Mouse (Mus musculus) forebrain, embryonic 13.5 days (tissue): Measurements from ENCODE around the gene Syndig1. TPM values are rescaled to one million over a fixed set of nuclear protein-coding genes. Genes with fewer than 3 reads are reported as not detected.

ENCODE experiments used
- ATAC-seq: fragments of 200-750 bp; cut with Nextera tagmentation; 2 replicates; pipeline ENCODE4 v1.8.0; 2017
- H3K27ac ChIP-seq: fragments of 300-500 bp; sonication (generic); 2 replicates; pipeline ENCODE4 v1.5.1; 2015; ENCODE audit warnings: inconsistent platforms, mild to moderate bottlenecking, moderate library complexity
- H3K27me3 ChIP-seq: fragments of 300-500 bp; sonication (generic); 2 replicates; pipeline ENCODE4 v1.6.1; 2015; ENCODE audit warnings: mild to moderate bottlenecking, inconsistent platforms
- H3K36me3 ChIP-seq: fragments of 300-500 bp; sonication (generic); 2 replicates; pipeline ENCODE4 v1.6.1; 2015; ENCODE audit warnings: mild to moderate bottlenecking, inconsistent platforms; ENCODE audit not compliant: poor library complexity, severe bottlenecking
- H3K4me1 ChIP-seq: fragments of 300-500 bp; sonication (generic); 2 replicates; pipeline ENCODE4 v1.6.1; 2015; ENCODE audit warnings: inconsistent platforms
- H3K4me2 ChIP-seq: fragments of 300-500 bp; sonication (generic); 2 replicates; pipeline ENCODE4 v1.6.1; 2015; ENCODE audit warnings: inconsistent platforms, mild to moderate bottlenecking, moderate library complexity
- H3K4me3 ChIP-seq: fragments of 300-500 bp; sonication (generic); 2 replicates; pipeline ENCODE4 v1.5.1; 2015; ENCODE audit warnings: mild to moderate bottlenecking, inconsistent platforms
- H3K9ac ChIP-seq: fragments of 300-500 bp; sonication (generic); 2 replicates; pipeline ENCODE4 v1.6.1; 2015; ENCODE audit warnings: mild to moderate bottlenecking, inconsistent platforms
- H3K9me3 ChIP-seq: fragments of 300-500 bp; sonication (generic); replicated peaks from 2 replicates; pipeline ENCODE4 v1.6.1; 2016; ENCODE audit warnings: inconsistent platforms
- WGBS: fragments of 180-500 bp; shearing (Covaris S2); methylation state at CpG from one replicate; pipeline ENCODE4 v1.1.7; 2015; 5-methylcytosine and 5-hydroxymethylcytosine counted together
- polyA plus RNA-seq: library from polyadenylated mRNA; unstranded; fragments of >200 nt; fragmentation: Nextera tagmentation; extraction: Ambion mirVana; gene quantifications from 2 replicates; pipeline ENCODE4 v1.2.1, GENCODE M21; 2015

The Syndig1 gene
- polyA plus RNA-seq: 8.2 and 9.8 TPM in 2 replicates

DNA sequence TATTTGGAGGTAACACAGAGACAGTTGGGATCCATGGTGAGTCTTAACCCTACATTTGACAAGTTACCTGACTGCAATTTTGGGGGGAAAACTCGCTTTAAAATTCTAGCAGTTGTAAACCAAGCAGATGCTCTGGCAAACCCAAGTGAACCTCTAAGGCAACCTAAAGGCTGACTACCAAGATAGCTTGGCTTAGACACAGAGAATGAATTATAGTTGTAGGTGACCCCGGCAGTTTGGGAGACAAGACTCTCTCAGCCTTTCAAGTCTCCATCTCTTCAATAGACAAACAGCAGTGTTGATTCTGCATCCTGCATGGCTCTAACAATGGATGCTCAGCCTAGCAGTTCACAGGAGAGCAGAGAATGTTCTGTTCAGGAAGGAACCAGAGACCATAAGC, at the start of gene Syndig1:
Syndig1 (plus strand) TSS at position 301 of the 400 bp plus-strand sequence.
- Histone ChIP-seq H3K4me1 (peaks cover 22% of the 10 kb centered on the region), H3K4me3 (peak within 1 kb of the TSS; percentile 65), H3K9me3 (no peaks in the 10 kb centered on the region), H3K27me3 (peaks cover 43% of the 10 kb centered on the region), H3K9ac (peak within 1 kb of the TSS; percentile 74; the same call in 1 of the 2 replicates), H3K27ac (no peak within 1 kb of the TSS), H3K4me2 (peak within 1 kb of the TSS; percentile 97), H3K36me3 (no peaks in the 10 kb centered on the region)
- ATAC-seq: no peak
- 87% methylated on average over 2 of the region's 2 CpGs for WGBS

DNA sequence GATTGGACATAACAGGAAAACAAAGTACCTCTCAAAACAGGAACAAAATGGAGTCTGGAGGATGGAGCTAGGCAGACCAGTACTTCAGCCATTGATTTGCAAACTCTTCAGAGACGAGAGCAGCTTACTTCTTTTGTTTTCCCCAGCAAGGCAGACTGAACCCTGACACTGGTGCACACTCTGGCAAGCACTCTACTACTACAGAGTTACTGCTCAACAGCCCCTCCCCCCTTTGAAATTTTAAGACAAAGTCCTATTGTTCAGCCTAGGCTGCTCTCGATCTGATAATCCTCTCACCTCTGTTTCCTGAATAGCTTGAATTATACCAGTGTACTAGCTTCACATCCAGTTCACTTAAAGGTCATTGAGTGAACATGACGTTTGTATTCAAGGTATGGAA, 30.4 kb upstream of the Syndig1 start:
- Histone ChIP-seq H3K9me3 (no peaks in the 10 kb centered on the region), H3K36me3 (no peaks in the 10 kb centered on the region), H3K27ac (no peak overlapping the region), H3K4me1 (peaks cover 4% of the 10 kb centered on the region; the same call in 1 of the 2 replicates), H3K4me2 (no peak overlapping the region), H3K4me3 (no peak overlapping the region), H3K9ac (no peak overlapping the region), H3K27me3 (no peaks in the 10 kb centered on the region)
- ATAC-seq: peak; percentile 75
- 2% methylated on average over 3 of the region's 3 CpGs for WGBS

DNA sequence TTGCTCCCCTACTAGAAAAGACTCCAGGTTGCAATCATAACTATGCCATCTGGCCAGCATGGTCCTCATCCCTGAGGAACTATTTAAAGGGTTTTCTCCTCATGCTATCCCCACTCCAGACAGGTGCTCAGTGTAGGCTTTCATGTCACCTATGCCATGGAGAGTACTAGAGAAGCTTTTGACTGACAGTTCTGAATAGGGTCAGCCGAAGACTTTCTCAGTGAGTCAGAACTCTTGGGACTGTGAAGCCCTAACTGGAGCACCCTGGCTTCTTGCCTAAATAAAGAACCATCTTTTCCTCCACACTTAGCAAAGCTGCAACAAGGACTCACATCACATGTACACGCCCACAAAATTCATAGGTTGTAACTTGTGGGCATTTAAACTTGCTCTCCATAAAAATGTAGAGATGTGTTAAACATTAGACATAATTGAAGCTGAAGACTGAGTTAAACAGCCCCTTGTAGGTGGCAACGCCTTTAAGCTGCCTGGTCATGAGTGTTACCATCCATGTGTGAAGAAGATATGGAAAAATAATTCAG, 24.3 kb upstream of the Syndig1 start:
- Histone ChIP-seq H3K27me3 (no peaks in the 10 kb centered on the region), H3K4me3 (no peak overlapping the region), H3K36me3 (no peaks in the 10 kb centered on the region), H3K4me1 (no peaks in the 10 kb centered on the region), H3K4me2 (no peak overlapping the region), H3K27ac (no peak overlapping the region), H3K9ac (no peak overlapping the region), H3K9me3 (no peaks in the 10 kb centered on the region)
- ATAC-seq: no peak
- WGBS: 92% methylated on average over 3 of the region's 3 CpGs

DNA sequence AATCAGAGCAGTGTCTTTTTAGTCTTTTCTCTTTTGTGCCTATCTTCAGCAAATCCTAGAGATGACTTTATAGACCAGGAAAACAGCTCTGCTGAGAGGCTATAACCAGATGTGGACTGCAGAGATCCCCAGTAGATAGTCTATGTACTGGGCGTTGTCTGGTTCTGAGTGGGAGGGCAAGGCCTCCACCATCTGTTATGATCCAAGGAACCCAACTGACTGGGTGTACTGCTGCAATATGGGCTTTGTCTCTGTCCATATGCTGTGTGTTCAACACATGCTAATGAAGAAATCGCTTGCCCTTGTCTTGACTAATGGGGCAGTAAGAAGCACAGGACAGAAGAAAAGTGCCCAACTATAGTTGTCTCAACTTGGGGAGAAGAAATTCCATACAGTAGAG, 23.8 kb upstream of the Syndig1 start:
- WGBS: 88% methylated on average over 2 of the region's 2 CpGs
- no peaks in the 10 kb centered on the region for H3K9me3 ChIP-seq
- no peak overlapping the region for H3K4me3 ChIP-seq
- H3K36me3 ChIP-seq: no peaks in the 10 kb centered on the region
- ATAC-seq: no peak
- no peak overlapping the region for H3K9ac ChIP-seq
- no peak overlapping the region for H3K4me2 ChIP-seq
- no peaks in the 10 kb centered on the region for H3K27me3 ChIP-seq
- no peaks in the 10 kb centered on the region for H3K4me1 ChIP-seq
- H3K27ac ChIP-seq: no peak overlapping the region

DNA sequence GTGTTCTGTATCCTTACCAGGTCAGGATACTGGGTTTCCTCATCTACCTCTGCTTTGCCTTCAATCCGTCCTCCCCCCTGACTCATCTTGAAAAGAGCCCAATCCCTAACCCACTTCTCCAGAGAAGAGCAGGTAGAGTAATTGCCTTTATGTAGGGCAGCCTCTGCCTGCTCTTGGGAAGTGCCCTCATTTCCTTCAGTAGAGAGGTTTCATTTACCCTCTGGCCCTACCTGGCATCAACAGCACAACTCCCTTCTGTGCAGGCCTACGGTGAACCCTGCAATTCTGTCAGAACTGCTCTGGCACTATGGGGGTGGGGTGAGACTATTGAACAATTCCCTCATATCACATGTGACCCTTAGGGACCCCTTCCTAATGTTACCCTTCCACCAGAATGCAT, 16.1 kb upstream of the Syndig1 start:
- no peaks in the 10 kb centered on the region for H3K36me3 ChIP-seq
- WGBS: 81% methylated on average over 2 of the region's 2 CpGs
- no peak for ATAC-seq
- H3K27me3 ChIP-seq: no peaks in the 10 kb centered on the region
- no peak overlapping the region for H3K9ac ChIP-seq
- no peak overlapping the region for H3K4me2 ChIP-seq
- H3K9me3 ChIP-seq: no peaks in the 10 kb centered on the region
- no peaks in the 10 kb centered on the region for H3K4me1 ChIP-seq
- no peak overlapping the region for H3K4me3 ChIP-seq
- no peak overlapping the region for H3K27ac ChIP-seq

DNA sequence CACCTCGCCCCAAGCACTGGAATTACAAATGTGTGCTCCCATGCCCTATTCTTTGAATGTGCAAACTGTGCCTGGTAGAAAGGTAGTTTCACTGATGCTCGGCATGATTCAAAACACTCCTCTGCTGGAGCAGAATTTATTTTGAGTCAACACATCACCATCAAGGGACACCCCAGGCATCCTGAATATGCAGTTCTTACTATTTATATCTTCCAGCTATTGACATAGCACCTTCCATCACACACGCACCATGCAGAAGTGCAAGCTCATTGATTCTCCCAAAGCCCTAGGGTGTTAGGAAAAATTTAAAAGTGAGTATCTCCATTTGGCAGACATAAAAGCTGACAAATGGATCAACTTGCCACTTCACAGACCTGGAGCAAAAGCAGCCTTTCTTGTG, 10.6 kb upstream of the Syndig1 start:
- 75% methylated on average over 3 of the region's 3 CpGs for WGBS
- H3K27ac ChIP-seq: no peak overlapping the region
- no peaks in the 10 kb centered on the region for H3K36me3 ChIP-seq
- H3K4me3 ChIP-seq: no peak overlapping the region
- no peak overlapping the region for H3K4me2 ChIP-seq
- no peak for ATAC-seq
- no peaks in the 10 kb centered on the region for H3K27me3 ChIP-seq
- H3K9ac ChIP-seq: no peak overlapping the region
- no peaks in the 10 kb centered on the region for H3K9me3 ChIP-seq
- no peaks in the 10 kb centered on the region for H3K4me1 ChIP-seq

DNA sequence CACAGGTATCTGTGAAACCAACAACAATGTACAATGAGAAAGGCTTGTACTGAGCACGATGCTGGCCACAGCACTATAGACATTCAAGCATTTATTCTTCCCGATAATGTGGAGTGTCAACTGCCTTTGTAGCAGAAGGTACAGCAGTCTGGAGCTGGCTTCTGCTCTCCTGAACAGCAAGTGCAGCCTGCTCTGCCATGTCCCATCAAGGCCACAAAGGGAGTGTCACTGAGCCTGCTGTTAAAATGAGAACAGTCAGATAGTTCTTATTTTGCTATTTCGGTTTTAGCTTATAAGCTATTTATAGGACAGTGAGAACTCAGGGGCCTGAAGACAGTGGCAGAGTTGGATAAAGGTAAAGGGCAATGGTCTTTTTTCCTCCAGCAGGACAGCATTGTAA, 9.3 kb upstream of the Syndig1 start:
- Histone ChIP-seq H3K27ac (no peak overlapping the region), H3K9me3 (no peaks in the 10 kb centered on the region), H3K27me3 (no peaks in the 10 kb centered on the region), H3K9ac (no peak overlapping the region), H3K4me1 (no peaks in the 10 kb centered on the region), H3K4me2 (no peak overlapping the region), H3K36me3 (no peaks in the 10 kb centered on the region), H3K4me3 (no peak overlapping the region)
- WGBS: 91% methylated on average over 3 of the region's 3 CpGs
- no peak for ATAC-seq

DNA sequence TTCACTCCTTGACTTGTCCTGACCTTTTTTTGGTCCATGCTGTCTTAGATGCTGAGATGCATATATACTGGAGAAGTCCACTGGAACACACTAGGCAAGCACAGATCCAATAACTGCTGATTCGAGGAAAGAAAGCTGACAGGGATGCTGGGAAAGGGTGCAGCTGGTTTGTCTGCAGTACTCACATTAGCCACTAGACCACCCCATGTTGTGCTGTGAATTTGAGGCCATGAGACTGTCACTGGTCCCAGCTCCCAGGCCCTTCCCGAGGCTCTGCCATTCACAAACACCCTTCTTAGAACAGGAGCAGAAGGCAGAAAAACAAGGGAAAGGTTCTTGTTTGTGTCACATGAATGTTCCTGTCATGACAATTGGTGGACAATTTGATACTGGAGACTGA, 8.8 kb upstream of the Syndig1 start:
- H3K27ac ChIP-seq: no peak overlapping the region
- no peak overlapping the region for H3K9ac ChIP-seq
- no peak for ATAC-seq
- no peaks in the 10 kb centered on the region for H3K9me3 ChIP-seq
- no peaks in the 10 kb centered on the region for H3K36me3 ChIP-seq
- WGBS: 26% methylated on average over 2 of the region's 2 CpGs
- H3K27me3 ChIP-seq: no peaks in the 10 kb centered on the region
- no peak overlapping the region for H3K4me2 ChIP-seq
- no peaks in the 10 kb centered on the region for H3K4me1 ChIP-seq
- no peak overlapping the region for H3K4me3 ChIP-seq

DNA sequence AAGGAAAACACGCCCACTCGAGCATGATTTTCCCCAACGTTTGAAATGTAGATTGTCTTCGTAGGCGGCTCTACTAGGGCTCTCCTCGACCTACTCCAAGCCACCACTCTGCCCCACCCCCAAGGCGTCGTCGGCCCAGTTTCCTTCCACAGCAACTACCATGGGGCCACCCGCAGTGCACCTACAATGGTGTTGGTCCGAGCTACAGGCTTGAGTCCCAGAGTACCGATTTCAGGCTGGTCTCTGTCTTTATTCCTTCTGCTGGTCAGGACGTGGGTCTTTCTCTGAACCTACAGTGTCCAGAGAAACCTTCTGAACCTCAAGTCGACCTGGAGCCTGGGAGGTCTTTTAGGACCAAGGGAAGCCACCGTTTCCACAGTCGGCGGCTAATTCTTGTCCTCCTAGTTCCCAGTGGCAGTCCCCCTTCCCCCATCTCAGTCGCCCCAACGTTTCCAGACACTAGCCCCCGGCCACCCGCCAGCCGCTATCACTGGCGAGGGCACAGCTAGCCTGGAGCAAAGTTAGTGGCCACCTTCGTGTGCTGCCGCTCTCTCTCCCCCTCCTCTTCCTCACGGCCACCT, 1.0 kb downstream of the Syndig1 start:
- H3K4me3 ChIP-seq: peak overlapping the region; percentile 65
- no peaks in the 10 kb centered on the region for H3K36me3 ChIP-seq
- H3K27ac ChIP-seq: no peak overlapping the region
- peak overlapping the region; percentile 74 for H3K9ac ChIP-seq
- H3K27me3 ChIP-seq: peaks cover 45% of the 10 kb centered on the region
- ATAC-seq: no peak
- H3K4me2 ChIP-seq: peak overlapping the region; percentile 97
- peaks cover 22% of the 10 kb centered on the region for H3K4me1 ChIP-seq
- H3K9me3 ChIP-seq: no peaks in the 10 kb centered on the region
- 2% methylated on average over 26 of the region's 26 CpGs for WGBS

DNA sequence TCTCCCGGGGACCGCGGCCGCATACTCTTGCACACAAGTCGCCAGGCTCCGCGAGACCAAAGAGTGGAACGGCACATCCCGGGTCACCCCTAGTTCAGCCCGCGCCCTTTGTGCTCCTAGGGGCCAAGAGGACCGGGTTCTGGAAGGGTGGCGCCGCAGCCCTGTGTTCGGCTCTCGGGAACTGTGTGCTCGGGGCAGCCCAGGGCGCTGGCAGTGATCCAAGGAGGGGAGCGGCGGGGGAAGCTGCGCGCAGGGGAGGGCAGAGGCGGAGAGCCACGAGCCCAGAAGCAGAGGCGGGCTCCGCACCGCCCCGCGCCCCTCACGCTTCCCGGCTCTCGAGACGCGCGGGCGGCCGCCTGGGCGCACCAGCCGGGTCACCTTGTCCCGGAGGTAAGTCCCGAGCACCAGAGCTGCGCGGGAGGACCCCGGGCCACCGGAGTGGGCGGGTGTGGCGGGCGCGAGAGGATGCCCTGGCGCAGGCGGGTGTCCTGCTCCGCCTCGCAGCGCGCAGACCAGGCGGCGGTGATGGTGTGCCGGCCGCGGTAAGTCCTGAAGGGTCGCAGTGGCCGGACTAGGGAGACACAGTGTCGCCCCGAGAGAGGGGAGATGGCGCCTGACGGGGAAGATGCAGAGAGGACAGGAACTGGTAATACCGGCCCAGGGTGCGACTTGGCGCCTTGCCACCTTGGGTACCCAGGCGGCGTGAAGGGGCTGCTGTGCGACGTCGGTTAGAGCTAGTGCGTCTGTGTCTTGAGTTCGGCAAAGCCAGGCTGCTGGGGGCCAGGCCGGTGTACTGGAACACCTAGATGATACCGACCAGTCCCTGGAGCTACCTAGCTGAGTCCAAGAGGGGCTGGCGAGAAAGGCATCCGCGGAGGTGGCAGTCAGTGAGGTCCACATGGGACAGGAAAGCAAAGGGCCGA, 1.8 kb downstream of the Syndig1 start, which contains the start of gene C530025M09Rik:
C530025M09Rik (minus strand) TSS at position 678 of the 923 bp plus-strand sequence.
- Histone ChIP-seq H3K4me1 (peaks cover 22% of the 10 kb centered on the region), H3K36me3 (no peaks in the 10 kb centered on the region), H3K9ac (peak within 1 kb of the TSS; percentile 74), H3K4me3 (peak within 1 kb of the TSS; percentile 65), H3K9me3 (no peaks in the 10 kb centered on the region), H3K27ac (no peak within 1 kb of the TSS), H3K4me2 (peak within 1 kb of the TSS; percentile 97), H3K27me3 (peaks cover 45% of the 10 kb centered on the region)
- ATAC-seq: peak; percentile 90
- WGBS: under 1% methylated on average over 73 of the region's 82 CpGs

DNA sequence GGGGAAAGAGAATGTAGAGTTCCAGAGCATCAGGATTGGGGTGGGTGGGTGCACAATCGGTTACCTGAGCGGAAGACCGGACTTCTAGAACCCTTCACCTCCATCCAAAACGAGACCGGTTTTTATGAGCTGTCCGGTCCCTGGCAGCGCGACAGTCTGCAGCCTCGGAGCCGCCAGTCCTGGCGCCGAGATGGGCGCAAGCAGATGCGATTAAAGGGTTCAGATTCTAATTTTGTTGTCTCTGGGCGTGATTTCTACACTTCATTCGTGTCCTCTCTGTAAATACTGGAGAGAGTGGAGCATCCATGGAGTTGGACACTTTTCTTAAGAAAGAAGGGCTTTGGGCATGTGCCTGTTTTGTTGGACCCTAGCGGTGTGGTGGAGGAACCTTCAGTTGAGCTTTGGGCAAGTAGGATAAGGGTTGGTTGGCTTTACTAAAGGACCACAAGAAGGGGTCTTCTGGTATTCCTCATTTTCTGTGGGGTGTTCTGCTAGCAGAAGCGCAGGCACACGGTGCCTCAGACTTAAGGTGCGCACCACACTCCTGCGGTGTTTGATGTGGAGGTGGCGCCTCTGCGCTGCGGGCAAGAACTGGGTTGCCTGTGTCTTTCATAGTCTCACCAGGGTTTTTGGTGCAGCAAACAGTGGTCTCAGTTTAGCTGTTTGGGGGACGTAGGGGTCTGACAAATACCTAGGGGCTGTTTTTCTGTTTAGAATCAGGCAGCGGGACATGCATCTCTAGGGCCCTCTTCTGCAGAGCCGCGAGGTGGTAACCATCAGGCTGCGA, 2.6 kb downstream of the Syndig1 start:
- H3K27me3 ChIP-seq: peaks cover 45% of the 10 kb centered on the region
- peak overlapping the region; percentile 65 for H3K4me3 ChIP-seq
- peak overlapping the region; percentile 74 for H3K9ac ChIP-seq
- peaks cover 22% of the 10 kb centered on the region for H3K4me1 ChIP-seq
- peak overlapping the region; percentile 97 for H3K4me2 ChIP-seq
- WGBS: under 1% methylated on average over 29 of the region's 29 CpGs
- no peaks in the 10 kb centered on the region for H3K36me3 ChIP-seq
- H3K27ac ChIP-seq: no peak overlapping the region
- H3K9me3 ChIP-seq: no peaks in the 10 kb centered on the region
- ATAC-seq: peak; percentile 12; the same call in 1 of the 2 replicates
